Mouse (Mus musculus) kidney, embryonic 14.5 days (tissue): ENCODE results near the gene Pafah2. TPM values are rescaled to one million over a fixed set of nuclear protein-coding genes. Genes with fewer than 3 reads are reported as not detected.

Experiments
- ATAC-seq: fragments of 200-750 bp; cut with Nextera tagmentation; 2 replicates; pipeline ENCODE4 v1.8.0; 2017; ENCODE audit warnings: moderate number of reproducible peaks, mild to moderate bottlenecking, moderate TSS enrichment, moderate library complexity; ENCODE audit not compliant: low FRiP score, low TSS enrichment
- H3K27ac ChIP-seq: fragments of 300-500 bp; sonication (generic); 2 replicates; pipeline ENCODE4 v1.5.1; 2014; ENCODE audit warnings: low read depth, mild to moderate bottlenecking, low read length, moderate library complexity, mixed read lengths
- H3K27me3 ChIP-seq: fragments of 300-500 bp; sonication (generic); 2 replicates; pipeline ENCODE4 v1.6.1; 2014; ENCODE audit warnings: mild to moderate bottlenecking, low read length; ENCODE audit not compliant: control insufficient read depth, insufficient read depth
- H3K36me3 ChIP-seq: fragments of 300-500 bp; sonication (generic); 2 replicates; pipeline ENCODE4 v1.6.1; 2014; ENCODE audit warnings: low read length, mixed read lengths; ENCODE audit not compliant: control insufficient read depth, insufficient read depth
- H3K4me1 ChIP-seq: fragments of 300-500 bp; sonication (generic); 2 replicates; pipeline ENCODE4 v1.6.1; 2014; ENCODE audit warnings: low read length, mixed read lengths; ENCODE audit not compliant: control insufficient read depth, insufficient read depth
- H3K4me2 ChIP-seq: fragments of 300-500 bp; sonication (generic); replicated peaks from 2 replicates; pipeline ENCODE4 v1.6.1; 2014; ENCODE audit warnings: low read depth, mild to moderate bottlenecking, low read length
- H3K4me3 ChIP-seq: fragments of 300-500 bp; sonication (generic); 2 replicates; pipeline ENCODE4 v1.5.1; 2014; ENCODE audit warnings: mild to moderate bottlenecking, low read length
- H3K9ac ChIP-seq: fragments of 300-500 bp; sonication (generic); 2 replicates; pipeline ENCODE4 v1.6.1; 2014; ENCODE audit warnings: low read depth, mild to moderate bottlenecking, low read length, moderate library complexity
- H3K9me3 ChIP-seq: fragments of 300-500 bp; sonication (generic); 2 replicates; pipeline ENCODE4 v1.6.1; 2016; ENCODE audit warnings: low read length; ENCODE audit not compliant: control insufficient read depth
- WGBS: fragments of 180-500 bp; shearing (Covaris S2); extraction: QIAGEN DNeasy Blood & Tissue Kit; methylation state at CpG from one replicate; pipeline ENCODE4 v1.1.7; 2014; 5-methylcytosine and 5-hydroxymethylcytosine counted together
- polyA plus RNA-seq: library from polyadenylated mRNA; unstranded; fragments of >200 nt; fragmentation: Nextera tagmentation; extraction: Ambion mirVana; gene quantifications from 2 replicates; pipeline ENCODE4 v1.2.1, GENCODE M21; 2014

The Pafah2 gene
- polyA plus RNA-seq, 1 experiment from 2014 or later: 12.3 TPM

DNA sequence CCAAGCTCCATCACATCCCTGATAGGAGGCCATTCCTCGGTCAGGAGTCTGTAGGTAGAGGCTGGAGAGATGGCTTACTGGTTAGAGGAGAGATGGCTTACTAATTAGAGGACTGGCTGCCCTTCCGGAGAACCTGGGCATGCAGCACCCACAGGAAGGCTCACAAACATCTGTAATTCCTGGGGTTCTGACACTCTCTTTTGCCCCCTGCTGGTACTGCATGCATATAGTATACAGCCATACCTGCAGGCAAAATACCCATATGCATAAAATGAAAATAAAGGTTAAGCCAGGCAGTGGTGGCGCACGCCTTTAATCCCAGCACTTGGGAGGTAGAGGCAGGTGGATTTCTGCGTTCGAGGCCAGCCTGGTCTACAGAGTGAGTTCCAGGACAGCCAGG, 8.9 kb upstream of the Pafah2 start:
- 0 out of 2 replicates have a peak, but pooled peaks have one; percentile 20 for ATAC-seq
- no peak overlapping the region for H3K4me3 ChIP-seq
- H3K27ac ChIP-seq: no peak overlapping the region
- no peaks in the 10 kb centered on the region; the same call in none of the 2 replicates for H3K9me3 ChIP-seq
- H3K4me2 ChIP-seq: no peak overlapping the region
- H3K27me3 ChIP-seq: no peaks in the 10 kb centered on the region
- no peaks in the 10 kb centered on the region for H3K4me1 ChIP-seq
- H3K36me3 ChIP-seq: no peaks in the 10 kb centered on the region
- H3K9ac ChIP-seq: no peak overlapping the region
- 72% methylated on average over 6 of the region's 6 CpGs for WGBS

DNA sequence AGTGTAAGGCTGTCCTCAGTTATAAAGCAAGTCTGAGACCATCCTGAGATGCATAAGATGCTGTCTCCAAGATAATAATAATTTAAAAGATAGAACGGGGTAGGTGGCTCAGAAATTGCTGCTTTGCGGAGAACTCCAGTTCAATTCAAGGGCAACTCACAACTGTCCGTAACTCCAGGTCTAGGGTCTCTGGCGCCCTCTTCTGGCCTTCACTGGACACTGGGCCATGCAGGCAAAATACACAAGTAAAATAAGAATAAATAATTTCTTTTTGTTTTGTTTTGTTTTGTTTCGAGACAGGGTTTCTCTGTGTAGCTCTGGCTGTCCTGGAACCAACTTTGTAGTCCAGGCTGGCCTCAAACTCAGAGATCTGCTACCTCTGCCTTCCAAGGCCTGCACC, 7.7 kb upstream of the Pafah2 start:
- H3K9me3 ChIP-seq: no peaks in the 10 kb centered on the region; the same call in none of the 2 replicates
- H3K27ac ChIP-seq: no peak overlapping the region
- no peaks in the 10 kb centered on the region for H3K27me3 ChIP-seq
- 13% methylated on average over 5 of the region's 5 CpGs for WGBS
- H3K4me2 ChIP-seq: no peak overlapping the region
- H3K9ac ChIP-seq: no peak overlapping the region
- no peak for ATAC-seq
- H3K36me3 ChIP-seq: no peaks in the 10 kb centered on the region
- no peaks in the 10 kb centered on the region for H3K4me1 ChIP-seq
- no peak overlapping the region for H3K4me3 ChIP-seq

DNA sequence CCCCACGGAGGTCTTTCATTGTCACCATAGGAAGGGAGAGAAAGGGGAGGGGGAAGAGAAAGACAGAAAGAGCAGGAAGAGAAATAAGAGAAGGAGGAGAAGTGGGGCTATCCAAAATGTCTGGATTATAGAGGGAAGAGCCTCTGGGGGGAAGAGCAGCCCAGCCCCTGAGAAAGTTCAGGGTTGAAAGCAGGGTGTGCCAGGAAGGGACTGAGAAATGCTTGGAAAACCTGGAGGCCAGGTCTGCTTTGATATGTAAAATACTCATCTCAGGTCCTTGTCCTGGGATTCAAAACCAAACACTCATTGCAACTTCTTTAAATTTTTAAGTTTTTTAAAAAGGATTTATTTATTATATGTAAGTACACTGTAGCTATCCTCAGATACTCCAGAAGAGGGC, 4.5 kb upstream of the Pafah2 start:
- 90% methylated on average over 1 of the region's 1 CpGs for WGBS
- H3K9ac ChIP-seq: no peak overlapping the region
- H3K9me3 ChIP-seq: no peaks in the 10 kb centered on the region; the same call in none of the 2 replicates
- H3K36me3 ChIP-seq: no peaks in the 10 kb centered on the region
- no peak overlapping the region for H3K27ac ChIP-seq
- H3K4me2 ChIP-seq: no peak overlapping the region
- ATAC-seq: no peak
- no peaks in the 10 kb centered on the region for H3K4me1 ChIP-seq
- no peak overlapping the region for H3K4me3 ChIP-seq
- no peaks in the 10 kb centered on the region for H3K27me3 ChIP-seq

DNA sequence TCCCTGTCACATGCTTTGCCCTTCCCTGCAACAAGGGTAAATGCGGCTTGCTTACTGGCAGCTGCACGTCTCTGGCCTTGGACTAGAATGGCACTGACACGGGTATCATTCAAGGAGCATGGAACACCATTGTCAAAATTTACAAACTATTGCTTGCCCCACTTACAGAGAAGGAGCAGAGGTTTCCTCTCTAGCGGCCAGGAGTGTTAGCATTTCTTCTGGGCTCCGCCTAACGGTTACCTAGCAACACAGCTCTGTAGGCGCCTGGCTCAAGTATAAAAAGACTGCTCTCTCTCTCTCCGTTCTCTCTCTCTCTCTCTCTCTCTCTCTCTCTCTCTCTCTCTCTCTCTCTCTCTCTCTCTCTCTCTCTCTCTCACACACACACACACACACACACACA, 3.5 kb upstream of the Pafah2 start:
- no peaks in the 10 kb centered on the region for H3K27me3 ChIP-seq
- no peak for ATAC-seq
- H3K4me3 ChIP-seq: no peak overlapping the region
- H3K4me1 ChIP-seq: 0 out of 2 replicates have a peak, but pooled peaks cover 6% of the 10 kb centered on the region
- no peaks in the 10 kb centered on the region; the same call in none of the 2 replicates for H3K9me3 ChIP-seq
- H3K4me2 ChIP-seq: no peak overlapping the region
- H3K36me3 ChIP-seq: no peaks in the 10 kb centered on the region
- H3K9ac ChIP-seq: no peak overlapping the region
- no peak overlapping the region for H3K27ac ChIP-seq
- whole genome bisulfite sequencing: 25% methylated on average over 8 of the region's 8 CpGs

DNA sequence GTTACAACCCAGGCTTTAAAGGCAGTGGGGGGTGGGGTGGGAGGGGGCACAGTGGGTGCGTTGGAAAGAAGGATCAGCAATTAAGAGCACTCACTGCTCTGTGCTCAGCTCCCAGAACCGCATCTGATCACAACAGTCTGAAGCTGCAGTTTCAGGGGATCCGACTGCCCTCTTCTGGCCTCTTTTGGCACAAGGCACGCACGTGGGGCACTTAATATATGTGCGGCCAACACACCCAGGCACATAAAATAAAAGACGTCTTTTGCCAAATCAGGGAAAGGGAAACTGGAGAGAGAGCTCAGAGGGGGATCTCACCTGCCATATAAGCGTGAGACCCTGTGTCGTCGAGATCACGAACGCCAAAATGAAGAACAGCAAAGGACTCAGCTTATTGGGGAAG, 3.1 kb upstream of the Pafah2 start:
- no peak overlapping the region for H3K9ac ChIP-seq
- 26% methylated on average over 12 of the region's 12 CpGs for WGBS
- no peak overlapping the region for H3K4me2 ChIP-seq

DNA sequence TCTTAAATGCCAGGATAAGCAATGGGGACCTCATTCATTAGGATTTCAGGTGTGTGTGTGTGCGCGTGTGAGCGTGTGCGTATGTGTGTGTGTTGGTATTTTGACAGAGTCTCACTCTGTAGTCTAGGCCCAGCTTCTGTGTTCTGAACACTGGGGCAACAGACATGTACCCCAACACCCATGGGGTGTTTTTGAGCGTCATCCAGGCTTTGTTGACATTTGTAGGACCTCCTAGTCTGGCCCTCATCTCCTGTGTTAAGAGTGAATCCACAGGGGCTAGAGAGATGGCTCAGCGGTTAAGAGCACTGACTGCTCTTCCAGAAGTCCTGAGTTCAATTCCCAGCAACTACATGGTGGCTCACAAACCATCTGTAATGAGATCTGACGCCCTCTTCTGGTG, 978 bp upstream of the Pafah2 start:
- ATAC-seq: no peak
- H3K4me2 ChIP-seq: no peak overlapping the region

More for the DNA sequence above, 3.1 kb upstream of the Pafah2 start:
- ATAC-seq: no peak
- H3K27me3 ChIP-seq: no peaks in the 10 kb centered on the region
- H3K4me3 ChIP-seq: no peak overlapping the region
- H3K36me3 ChIP-seq: no peaks in the 10 kb centered on the region
- no peak overlapping the region for H3K27ac ChIP-seq
- H3K9me3 ChIP-seq: no peaks in the 10 kb centered on the region; the same call in none of the 2 replicates
- 0 out of 2 replicates have a peak, but pooled peaks cover 8% of the 10 kb centered on the region for H3K4me1 ChIP-seq

DNA sequence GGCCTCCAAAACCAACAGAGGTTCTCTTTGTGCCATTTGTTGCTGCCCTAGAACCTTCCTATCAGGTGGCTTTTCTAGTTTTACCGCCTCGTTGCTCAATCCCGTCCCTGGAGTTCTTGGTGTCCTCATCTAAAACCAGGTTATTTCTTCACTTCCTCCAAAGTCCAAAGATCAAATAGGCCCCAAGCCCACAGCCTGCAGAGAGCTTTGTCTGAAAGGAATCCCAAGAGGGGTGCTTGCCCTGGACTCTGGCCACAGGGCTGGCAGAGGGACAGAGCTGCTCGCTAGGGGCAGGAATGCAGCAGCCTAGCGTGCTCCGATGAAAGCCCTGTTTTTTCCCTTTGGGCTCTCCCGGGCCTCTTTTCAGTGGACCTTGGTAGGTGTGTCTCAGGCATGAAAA, 1.0 kb downstream of the Pafah2 start:
- ATAC-seq: no peak
- no peaks in the 10 kb centered on the region for H3K36me3 ChIP-seq

More for the DNA sequence above, 978 bp upstream of the Pafah2 start:
- Histone ChIP-seq H3K27me3 (no peaks in the 10 kb centered on the region), H3K9ac (no peak overlapping the region), H3K27ac (no peak overlapping the region), H3K36me3 (no peaks in the 10 kb centered on the region), H3K9me3 (no peaks in the 10 kb centered on the region; the same call in none of the 2 replicates), H3K4me1 (0 out of 2 replicates have a peak, but pooled peaks cover 8% of the 10 kb centered on the region), H3K4me3 (no peak overlapping the region)
- 94% methylated on average over 7 of the region's 7 CpGs for WGBS

DNA sequence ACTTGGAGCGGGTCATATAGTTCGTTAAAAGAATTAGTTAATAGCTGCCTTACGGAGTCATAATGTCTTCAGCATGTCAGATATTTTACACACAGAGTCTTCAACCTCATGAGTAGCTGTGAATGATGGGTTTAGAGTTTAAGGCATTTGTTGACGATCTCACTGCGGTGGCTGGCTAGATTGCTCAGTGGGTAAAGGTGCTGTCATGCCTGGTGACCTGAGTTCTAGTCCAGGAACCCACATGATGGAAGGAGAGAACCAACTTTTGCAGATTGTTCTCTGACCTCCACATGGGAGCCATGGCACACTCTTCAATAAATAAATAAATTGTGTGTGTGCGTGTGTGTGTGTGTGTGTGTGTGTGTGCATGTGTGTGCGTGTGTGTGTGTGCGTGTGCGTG, 1.6 kb downstream of the Pafah2 start:
- H3K36me3 ChIP-seq: no peaks in the 10 kb centered on the region
- no peak overlapping the region; the same call in 1 of the 2 replicates for H3K4me2 ChIP-seq
- H3K9me3 ChIP-seq: no peaks in the 10 kb centered on the region
- H3K27ac ChIP-seq: no peak overlapping the region
- H3K27me3 ChIP-seq: no peaks in the 10 kb centered on the region
- WGBS: 87% methylated on average over 9 of the region's 9 CpGs
- peak overlapping the region; percentile 65; the same call in 1 of the 2 replicates for H3K4me3 ChIP-seq
- no peak for ATAC-seq
- 0 out of 2 replicates have a peak overlapping the region, but pooled peaks have one; percentile 23 for H3K9ac ChIP-seq
- peaks cover 26% of the 10 kb centered on the region for H3K4me1 ChIP-seq

More for the DNA sequence above, 1.0 kb downstream of the Pafah2 start:
- no peaks in the 10 kb centered on the region for H3K27me3 ChIP-seq
- H3K4me3 ChIP-seq: peak overlapping the region; percentile 65
- H3K27ac ChIP-seq: peak overlapping the region; percentile 31; the same call in 1 of the 2 replicates
- H3K9ac ChIP-seq: peak overlapping the region; percentile 23
- H3K4me2 ChIP-seq: peak overlapping the region; percentile 93
- no peaks in the 10 kb centered on the region for H3K9me3 ChIP-seq
- peaks cover 20% of the 10 kb centered on the region for H3K4me1 ChIP-seq
- WGBS: 16% methylated on average over 7 of the region's 7 CpGs

DNA sequence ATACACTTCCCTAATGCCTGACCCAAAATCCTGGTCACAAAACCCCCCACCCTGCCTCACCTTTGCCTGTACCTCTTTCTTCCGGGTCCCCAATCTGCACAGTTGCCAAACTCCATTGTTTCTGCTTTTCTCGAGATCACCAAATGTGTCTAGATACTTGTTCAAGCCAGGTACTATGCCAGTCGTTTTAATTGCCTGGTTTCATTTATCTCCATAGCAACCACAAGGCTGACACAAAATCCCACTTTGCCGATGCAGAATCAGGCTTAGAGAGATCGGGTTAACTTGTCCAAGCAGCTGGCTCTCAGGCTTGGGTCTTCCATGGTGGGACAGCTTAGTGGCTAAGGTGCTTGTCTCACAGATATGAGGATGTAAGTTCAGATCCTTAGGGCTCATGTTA, 4.1 kb downstream of the Pafah2 start:
- Histone ChIP-seq H3K27me3 (no peaks in the 10 kb centered on the region), H3K9ac (no peak overlapping the region), H3K4me3 (no peak overlapping the region), H3K36me3 (no peaks in the 10 kb centered on the region), H3K9me3 (no peaks in the 10 kb centered on the region), H3K4me2 (no peak overlapping the region), H3K27ac (no peak overlapping the region), H3K4me1 (peaks cover 28% of the 10 kb centered on the region)
- WGBS: 32% methylated on average over 5 of the region's 5 CpGs
- no peak for ATAC-seq
